Mouse (Mus musculus): ENCODE measurements around the gene Aida. TPM values are rescaled to one million over a fixed set of nuclear protein-coding genes. Genes with fewer than 3 reads are reported as not detected.
"Not testable (repeated sequence)": the region's sequence is repeated elsewhere in the genome, so short reads cannot be mapped to it uniquely, and the experiment has no call there.

The Aida gene
- polyA plus RNA-seq, 1 experiment = 46.5 TPM

GRCm38 (mm10) chr1:183315783-183316182 lies 19.4 kb downstream of the Aida start:
- Histone ChIP-seq H3K4me3 (ENCODE audit: insufficient read depth, poor library complexity, severe bottlenecking) (no peak overlapping the region), H3ac (ENCODE audit: control insufficient read depth, insufficient read length, low read depth) (no peak overlapping the region), H3K79me3 (ENCODE audit: low read depth) (no peaks in the 10 kb centered on the region), H3K36me3 (ENCODE audit: control insufficient read depth, insufficient read depth) (peaks cover 80% of the 10 kb centered on the region), H3K27me3 (ENCODE audit: control insufficient read depth, insufficient read depth, insufficient read length) (no peaks in the 10 kb centered on the region), H3K79me2 (ENCODE audit: control insufficient read depth, insufficient read depth) (peaks cover 3% of the 10 kb centered on the region)
- no peak for TF ChIP-seq MYOD1 (IDR thresholded peaks at IDR 0.05; ENCODE audit: control insufficient read depth, insufficient read length, low read depth)
- TF ChIP-seq FOSL1 (IDR thresholded peaks at IDR 0.05; ENCODE audit: insufficient read depth, low read length, poor library complexity, severe bottlenecking) = no peak
- TF ChIP-seq CTCF (IDR thresholded peaks at IDR 0.05; ENCODE audit: control insufficient read depth, insufficient read depth, insufficient read length) = no peak
- no peak for TF ChIP-seq USF1 (IDR thresholded peaks at IDR 0.05; ENCODE audit: low read depth)
- no peak for TF ChIP-seq MAX (IDR thresholded peaks at IDR 0.05)
- no peak for TF ChIP-seq MYOG (IDR thresholded peaks at IDR 0.05; ENCODE audit: control insufficient read depth, extremely low read depth, insufficient read length)
- TF ChIP-seq CEBPB (IDR thresholded peaks at IDR 0.05; ENCODE audit: low read depth) = no peak

- no peak for TF ChIP-seq MYOG (IDR thresholded peaks at IDR 0.05; ENCODE audit: control insufficient read depth, extremely low read depth, insufficient read length)
- TF ChIP-seq USF1 (IDR thresholded peaks at IDR 0.05; ENCODE audit: low read depth) = no peak
- TF ChIP-seq FOSL1 (IDR thresholded peaks at IDR 0.05; ENCODE audit: insufficient read depth, low read length, poor library complexity, severe bottlenecking) = no peak
- TF ChIP-seq CEBPB (IDR thresholded peaks at IDR 0.05; ENCODE audit: low read depth) = no peak
- TF ChIP-seq CTCF (IDR thresholded peaks at IDR 0.05; ENCODE audit: control insufficient read depth, insufficient read depth, insufficient read length) = no peak
- no peak for TF ChIP-seq MYOD1 (IDR thresholded peaks at IDR 0.05; ENCODE audit: control insufficient read depth, insufficient read length, low read depth)
- no peak for TF ChIP-seq MAX (IDR thresholded peaks at IDR 0.05)
- Histone ChIP-seq H3ac (ENCODE audit: control insufficient read depth, insufficient read length, low read depth) (no peak overlapping the region), H3K27me3 (ENCODE audit: control insufficient read depth, insufficient read depth, insufficient read length) (no peaks in the 10 kb centered on the region), H3K4me3 (ENCODE audit: insufficient read depth, poor library complexity, severe bottlenecking) (no peak overlapping the region), H3K36me3 (ENCODE audit: control insufficient read depth, insufficient read depth) (peaks cover 81% of the 10 kb centered on the region), H3K79me3 (ENCODE audit: low read depth) (no peaks in the 10 kb centered on the region), H3K79me2 (ENCODE audit: control insufficient read depth, insufficient read depth) (no peaks in the 10 kb centered on the region)
These were observed 24.3 kb downstream of the Aida start for GRCm38 (mm10) chr1:183320708-183321107.

GRCm38 (mm10) chr1:183322496-183322895 lies 26.1 kb downstream of the Aida start:
- not testable (repeated sequence) for H3K79me3 ChIP-seq (ENCODE audit: low read depth); H3K27me3 ChIP-seq (ENCODE audit: control insufficient read depth, insufficient read depth, insufficient read length); H3ac ChIP-seq (ENCODE audit: control insufficient read depth, insufficient read length, low read depth); H3K4me3 ChIP-seq (ENCODE audit: insufficient read depth, poor library complexity, severe bottlenecking); H3K79me2 ChIP-seq (ENCODE audit: control insufficient read depth, insufficient read depth)
- peaks cover 83% of the 10 kb centered on the region for H3K36me3 ChIP-seq (ENCODE audit: control insufficient read depth, insufficient read depth)

- Histone ChIP-seq H3K36me3 (ENCODE audit: control insufficient read depth, insufficient read depth) (peaks cover 85% of the 10 kb centered on the region), H3ac (ENCODE audit: control insufficient read depth, insufficient read length, low read depth) (no peak overlapping the region)
These were observed 27.5 kb downstream of the Aida start for GRCm38 (mm10) chr1:183323923-183324322.

DNA sequence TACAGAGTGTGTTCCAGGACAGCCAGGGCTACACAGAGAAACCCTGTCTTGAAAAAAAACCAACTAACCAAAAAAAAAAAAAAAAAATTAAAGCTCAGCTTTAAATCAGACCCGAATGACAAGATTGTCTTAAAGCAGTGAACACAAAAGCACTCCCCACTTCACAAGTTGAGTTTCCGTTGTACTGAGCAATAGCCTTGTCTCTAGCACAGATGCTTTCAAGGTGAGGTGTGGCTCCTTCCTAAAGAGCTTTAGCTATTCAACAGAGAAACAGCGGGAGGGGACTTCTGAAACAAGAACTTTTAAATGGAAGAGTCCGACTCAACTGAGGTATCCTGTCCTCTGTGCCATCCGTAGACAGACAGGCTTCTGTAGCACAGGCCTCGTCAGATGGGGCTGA lies 28.0 kb downstream of the Aida start:
- H3K79me2 ChIP-seq (ENCODE audit: control insufficient read depth, insufficient read depth) = no peaks in the 10 kb centered on the region
- no peak overlapping the region for H3ac ChIP-seq (ENCODE audit: control insufficient read depth, insufficient read length, low read depth)
- no peaks in the 10 kb centered on the region for H3K27me3 ChIP-seq (ENCODE audit: control insufficient read depth, insufficient read depth, insufficient read length)
- H3K36me3 ChIP-seq (ENCODE audit: control insufficient read depth, insufficient read depth) = peaks cover 86% of the 10 kb centered on the region
- no peaks in the 10 kb centered on the region for H3K79me3 ChIP-seq (ENCODE audit: low read depth)
- TF ChIP-seq USF1 (IDR thresholded peaks at IDR 0.05; ENCODE audit: low read depth) = no peak
- no peak for TF ChIP-seq CTCF (IDR thresholded peaks at IDR 0.05; ENCODE audit: control insufficient read depth, insufficient read depth, insufficient read length)
- no peak for TF ChIP-seq CEBPB (IDR thresholded peaks at IDR 0.05; ENCODE audit: low read depth)
- TF ChIP-seq MYOG (IDR thresholded peaks at IDR 0.05; ENCODE audit: control insufficient read depth, extremely low read depth, insufficient read length) = no peak
- TF ChIP-seq FOSL1 (IDR thresholded peaks at IDR 0.05; ENCODE audit: insufficient read depth, low read length, poor library complexity, severe bottlenecking) = no peak
- TF ChIP-seq MAX (IDR thresholded peaks at IDR 0.05) = no peak
- TF ChIP-seq MYOD1 (IDR thresholded peaks at IDR 0.05; ENCODE audit: control insufficient read depth, insufficient read length, low read depth) = no peak
- H3K4me3 ChIP-seq (ENCODE audit: insufficient read depth, poor library complexity, severe bottlenecking) = no peak overlapping the region

More at GRCm38 (mm10) chr1:183323923-183324322, 27.5 kb downstream of the Aida start:
- TF ChIP-seq CTCF (IDR thresholded peaks at IDR 0.05; ENCODE audit: control insufficient read depth, insufficient read depth, insufficient read length) = no peak
- TF ChIP-seq USF1 (IDR thresholded peaks at IDR 0.05; ENCODE audit: low read depth) = no peak
- no peak for TF ChIP-seq MYOD1 (IDR thresholded peaks at IDR 0.05; ENCODE audit: control insufficient read depth, insufficient read length, low read depth)
- no peak for TF ChIP-seq CEBPB (IDR thresholded peaks at IDR 0.05; ENCODE audit: low read depth)
- TF ChIP-seq MYOG (IDR thresholded peaks at IDR 0.05; ENCODE audit: control insufficient read depth, extremely low read depth, insufficient read length) = no peak
- TF ChIP-seq FOSL1 (IDR thresholded peaks at IDR 0.05; ENCODE audit: insufficient read depth, low read length, poor library complexity, severe bottlenecking) = no peak
- TF ChIP-seq MAX (IDR thresholded peaks at IDR 0.05) = no peak
- Histone ChIP-seq H3K79me3 (ENCODE audit: low read depth) (no peaks in the 10 kb centered on the region), H3K4me3 (ENCODE audit: insufficient read depth, poor library complexity, severe bottlenecking) (no peak overlapping the region), H3K27me3 (ENCODE audit: control insufficient read depth, insufficient read depth, insufficient read length) (no peaks in the 10 kb centered on the region), H3K79me2 (ENCODE audit: control insufficient read depth, insufficient read depth) (no peaks in the 10 kb centered on the region)

GRCm38 (mm10) chr1:183327171-183327570 lies 30.8 kb downstream of the Aida start:
- H3ac ChIP-seq (ENCODE audit: control insufficient read depth, insufficient read length, low read depth) = no peak overlapping the region
- no peaks in the 10 kb centered on the region for H3K27me3 ChIP-seq (ENCODE audit: control insufficient read depth, insufficient read depth, insufficient read length)
- H3K79me2 ChIP-seq (ENCODE audit: control insufficient read depth, insufficient read depth) = no peaks in the 10 kb centered on the region
- no peaks in the 10 kb centered on the region for H3K79me3 ChIP-seq (ENCODE audit: low read depth)
- H3K4me3 ChIP-seq (ENCODE audit: insufficient read depth, poor library complexity, severe bottlenecking) = no peak overlapping the region
- TF ChIP-seq FOSL1 (IDR thresholded peaks at IDR 0.05; ENCODE audit: insufficient read depth, low read length, poor library complexity, severe bottlenecking) (no peak), USF1 (IDR thresholded peaks at IDR 0.05; ENCODE audit: low read depth) (no peak), MAX (IDR thresholded peaks at IDR 0.05) (no peak), CEBPB (IDR thresholded peaks at IDR 0.05; ENCODE audit: low read depth) (no peak)
- H3K36me3 ChIP-seq (ENCODE audit: control insufficient read depth, insufficient read depth) = peaks cover 91% of the 10 kb centered on the region

GRCm38 (mm10) chr1:183342902-183343301 lies 46.5 kb downstream of the Aida start:
- H3ac ChIP-seq (ENCODE audit: control insufficient read depth, insufficient read length, low read depth); H3K27me3 ChIP-seq (ENCODE audit: control insufficient read depth, insufficient read depth, insufficient read length); H3K4me3 ChIP-seq (ENCODE audit: insufficient read depth, poor library complexity, severe bottlenecking): not testable (repeated sequence)
- H3K79me3 ChIP-seq (ENCODE audit: low read depth) = peaks cover 19% of the 10 kb centered on the region
- peaks cover 58% of the 10 kb centered on the region for H3K36me3 ChIP-seq (ENCODE audit: control insufficient read depth, insufficient read depth)
- peaks cover 34% of the 10 kb centered on the region for H3K79me2 ChIP-seq (ENCODE audit: control insufficient read depth, insufficient read depth)
